Mouse (Mus musculus) liver, embryonic 15.5 days (tissue): ENCODE results near the gene Aspscr1. TPM values are rescaled to one million over a fixed set of nuclear protein-coding genes. Genes with fewer than 3 reads are reported as not detected.

Experiments
- ATAC-seq: fragments of 200-750 bp; cut with Nextera tagmentation; 2 replicates; pipeline ENCODE4 v1.8.0; 2017; ENCODE audit warnings: moderate number of reproducible peaks, mild to moderate bottlenecking, moderate library complexity; ENCODE audit not compliant: insufficient read depth
- H3K27ac ChIP-seq: fragments of 300-500 bp; sonication (generic); replicated peaks from 2 replicates; pipeline ENCODE4 v1.5.1; 2015; ENCODE audit warnings: mild to moderate bottlenecking, inconsistent platforms
- H3K27me3 ChIP-seq: fragments of 300-500 bp; sonication (generic); 2 replicates; pipeline ENCODE4 v1.6.1; 2015; ENCODE audit warnings: mild to moderate bottlenecking, inconsistent platforms
- H3K36me3 ChIP-seq: fragments of 300-500 bp; sonication (generic); replicated peaks from 2 replicates; pipeline ENCODE4 v1.6.1; 2015; ENCODE audit warnings: moderate library complexity, mild to moderate bottlenecking, inconsistent platforms
- H3K4me1 ChIP-seq: fragments of 300-500 bp; sonication (generic); replicated peaks from 2 replicates; pipeline ENCODE4 v1.6.1; 2015; ENCODE audit warnings: inconsistent platforms
- H3K4me2 ChIP-seq: fragments of 300-500 bp; sonication (generic); 2 replicates; pipeline ENCODE4 v1.6.1; 2015; ENCODE audit warnings: moderate library complexity, mild to moderate bottlenecking, inconsistent platforms
- H3K4me3 ChIP-seq: fragments of 300-500 bp; sonication (generic); replicated peaks from 2 replicates; pipeline ENCODE4 v1.5.1; 2015; ENCODE audit warnings: mild to moderate bottlenecking, inconsistent platforms
- H3K9ac ChIP-seq: fragments of 300-500 bp; sonication (generic); 2 replicates; pipeline ENCODE4 v1.6.1; 2015; ENCODE audit warnings: moderate library complexity, mild to moderate bottlenecking, inconsistent platforms
- H3K9me3 ChIP-seq: fragments of 300-500 bp; sonication (generic); replicated peaks from 2 replicates; pipeline ENCODE4 v1.6.1; 2016; ENCODE audit warnings: inconsistent platforms
- WGBS: fragments of 180-500 bp; shearing (Covaris S2); methylation state at CpG from one replicate; pipeline ENCODE4 v1.1.7; 2015; ENCODE audit warnings: mixed read lengths; ENCODE audit not compliant: insufficient replicate concordance; 5-methylcytosine and 5-hydroxymethylcytosine counted together
- polyA plus RNA-seq: library from polyadenylated mRNA; unstranded; fragments of >200 nt; fragmentation: Nextera tagmentation; extraction: Ambion mirVana; gene quantifications from 2 replicates; pipeline ENCODE4 v1.2.1, GENCODE M21; 2015

The Aspscr1 gene
- polyA plus RNA-seq, 1 experiment from 2014 or later = 45.1 TPM

DNA sequence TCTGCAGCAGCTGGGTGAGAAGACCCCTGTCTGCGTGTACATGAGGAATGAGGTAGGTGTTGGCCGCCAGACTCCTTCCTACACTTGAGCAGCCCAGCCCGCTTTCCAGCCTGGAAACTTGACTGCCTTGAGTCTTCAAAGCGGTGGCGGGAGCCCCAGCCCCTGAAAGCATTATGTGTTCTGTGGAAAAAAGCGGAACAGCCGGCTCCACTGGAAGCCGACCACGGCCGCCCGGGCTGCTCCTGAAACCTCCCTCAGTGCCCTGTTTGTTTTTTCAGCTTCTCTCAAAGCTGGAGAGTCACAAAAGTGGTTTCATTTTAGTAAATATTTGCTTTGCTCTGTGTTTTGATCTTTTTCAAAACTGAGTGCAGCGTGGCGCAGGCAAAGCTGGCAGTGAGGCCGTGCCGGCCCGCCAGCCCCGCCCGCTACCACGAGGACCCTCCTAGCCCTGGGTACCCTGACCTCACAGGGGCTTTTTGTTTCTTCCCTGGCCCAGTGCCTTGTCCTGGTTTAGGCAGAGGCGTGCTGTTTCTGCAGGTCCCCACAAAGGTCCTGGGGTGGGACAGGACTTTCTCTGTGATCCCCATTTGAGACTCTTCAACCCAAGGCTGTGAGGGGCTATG, 14.0 kb downstream of the Aspscr1 start:
- WGBS = 79% methylated on average over 20 of the region's 20 CpGs
- Histone ChIP-seq H3K4me3 (no peak overlapping the region), H3K9me3 (no peaks in the 10 kb centered on the region), H3K36me3 (peaks cover 35% of the 10 kb centered on the region), H3K9ac (no peak overlapping the region), H3K27me3 (no peaks in the 10 kb centered on the region), H3K4me2 (no peak overlapping the region), H3K27ac (no peak overlapping the region), H3K4me1 (0 out of 2 replicates have a peak, but pooled peaks cover 4% of the 10 kb centered on the region)
- ATAC-seq = no peak

DNA sequence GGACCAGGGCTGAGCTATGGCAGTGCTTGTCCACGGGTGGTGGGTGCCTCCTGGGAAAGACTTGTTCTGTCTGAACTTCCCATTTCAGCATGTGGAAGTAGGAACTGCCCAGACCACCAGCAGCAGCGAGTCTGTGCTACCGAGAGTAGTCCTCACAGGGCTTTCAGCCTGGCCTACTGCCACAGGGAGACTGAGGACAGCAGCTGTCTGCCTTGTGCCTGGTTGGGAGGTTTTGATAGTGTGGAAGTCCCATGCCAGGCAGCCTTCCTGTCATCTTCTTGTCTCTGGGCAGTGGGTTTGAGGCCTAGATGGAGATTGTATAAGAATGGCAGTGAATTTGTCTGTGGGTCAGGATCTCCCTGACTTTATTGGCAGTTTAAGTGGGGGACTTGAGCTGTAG, 16.6 kb downstream of the Aspscr1 start:
- 41% methylated on average over 3 of the region's 3 CpGs for WGBS
- Histone ChIP-seq H3K4me2 (no peak overlapping the region), H3K9ac (no peak overlapping the region), H3K36me3 (peaks cover 38% of the 10 kb centered on the region), H3K4me1 (peaks cover 4% of the 10 kb centered on the region; the same call in 1 of the 2 replicates), H3K9me3 (no peaks in the 10 kb centered on the region), H3K27me3 (no peaks in the 10 kb centered on the region), H3K4me3 (no peak overlapping the region), H3K27ac (no peak overlapping the region)
- no peak for ATAC-seq

DNA sequence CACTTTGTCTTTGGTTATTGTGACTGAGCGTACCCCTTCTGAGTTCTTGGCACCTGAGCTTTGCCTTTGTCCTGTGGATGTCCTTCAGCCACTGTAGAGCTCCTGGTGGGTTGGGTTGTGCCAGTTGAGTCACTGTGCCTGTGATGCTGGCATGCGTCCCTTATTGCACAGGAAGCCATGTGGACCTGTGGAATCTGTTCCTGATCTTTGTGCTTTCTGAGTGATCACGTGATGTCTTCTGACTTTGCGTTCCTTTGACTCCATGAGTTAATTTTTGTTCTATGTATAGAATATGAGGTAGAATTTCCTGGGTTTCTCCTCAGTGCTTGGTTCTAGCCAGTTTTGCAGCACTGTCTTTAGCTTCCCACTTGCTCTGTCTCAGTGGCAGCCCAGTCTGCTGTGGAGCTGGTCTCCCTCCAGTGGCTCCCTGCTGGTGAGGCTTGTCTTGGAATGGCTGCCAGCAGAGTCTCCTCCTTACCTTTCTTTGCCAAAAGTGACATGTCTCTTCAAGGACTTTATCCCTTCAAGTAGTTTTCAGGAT, 19.8 kb downstream of the Aspscr1 start:
- WGBS = 87% methylated on average over 4 of the region's 4 CpGs
- Histone ChIP-seq H3K36me3 (peaks cover 41% of the 10 kb centered on the region), H3K27ac (no peak overlapping the region), H3K9me3 (no peaks in the 10 kb centered on the region), H3K4me3 (no peak overlapping the region), H3K4me1 (no peaks in the 10 kb centered on the region; the same call in 1 of the 2 replicates), H3K27me3 (no peaks in the 10 kb centered on the region), H3K4me2 (no peak overlapping the region), H3K9ac (no peak overlapping the region)
- no peak for ATAC-seq

GRCm38 (mm10) chr11:120693461-120693860, 20.7 kb downstream of the Aspscr1 start:
- Histone ChIP-seq H3K9ac (no peak overlapping the region), H3K4me3 (no peak overlapping the region), H3K27me3 (no peaks in the 10 kb centered on the region), H3K4me1 (no peaks in the 10 kb centered on the region; the same call in 1 of the 2 replicates), H3K36me3 (peaks cover 37% of the 10 kb centered on the region), H3K4me2 (no peak overlapping the region), H3K27ac (no peak overlapping the region), H3K9me3 (no peaks in the 10 kb centered on the region)
- WGBS = 66% methylated on average over 3 of the region's 3 CpGs
- ATAC-seq = no peak

GRCm38 (mm10) chr11:120695184-120695583, 22.4 kb downstream of the Aspscr1 start:
- Histone ChIP-seq H3K4me1 (no peaks in the 10 kb centered on the region; the same call in 1 of the 2 replicates), H3K4me2 (no peak overlapping the region), H3K27me3 (no peaks in the 10 kb centered on the region), H3K9ac (no peak overlapping the region), H3K4me3 (no peak overlapping the region), H3K36me3 (peaks cover 25% of the 10 kb centered on the region), H3K9me3 (no peaks in the 10 kb centered on the region), H3K27ac (no peak overlapping the region)
- no peak for ATAC-seq
- 58% methylated on average over 4 of the region's 4 CpGs for WGBS

DNA sequence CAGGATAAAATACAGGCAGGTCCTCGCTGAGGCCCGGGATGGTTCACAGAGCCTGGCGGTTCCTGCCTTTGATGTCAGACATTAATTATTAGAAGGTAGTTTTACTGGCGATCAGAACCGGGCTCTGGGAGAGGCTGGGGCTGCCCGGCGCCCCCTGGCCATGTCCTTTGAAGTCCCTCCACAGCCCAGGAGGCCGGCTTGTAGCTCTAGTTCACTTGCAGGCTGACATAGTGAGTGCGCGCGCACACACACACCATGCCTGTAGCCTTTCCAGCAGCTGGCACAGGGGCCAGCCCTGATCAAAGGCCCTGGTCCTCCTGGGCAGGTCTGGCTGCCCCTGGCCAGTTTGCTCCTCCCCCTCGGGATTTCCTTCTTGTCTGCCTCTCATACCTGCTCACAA, 22.9 kb downstream of the Aspscr1 start:
- H3K4me1 ChIP-seq = no peaks in the 10 kb centered on the region; the same call in 1 of the 2 replicates
- no peaks in the 10 kb centered on the region for H3K27me3 ChIP-seq
- H3K27ac ChIP-seq = no peak overlapping the region
- no peak overlapping the region for H3K9ac ChIP-seq
- H3K4me2 ChIP-seq = no peak overlapping the region
- H3K36me3 ChIP-seq = peaks cover 21% of the 10 kb centered on the region
- H3K9me3 ChIP-seq = no peaks in the 10 kb centered on the region
- WGBS = 72% methylated on average over 12 of the region's 12 CpGs
- no peak overlapping the region for H3K4me3 ChIP-seq
- ATAC-seq = no peak

GRCm38 (mm10) chr11:120696568-120696967, 23.8 kb downstream of the Aspscr1 start:
- no peak overlapping the region for H3K4me2 ChIP-seq
- 83% methylated on average over 6 of the region's 6 CpGs for WGBS
- H3K4me1 ChIP-seq = no peaks in the 10 kb centered on the region; the same call in 1 of the 2 replicates
- ATAC-seq = no peak
- H3K27me3 ChIP-seq = no peaks in the 10 kb centered on the region
- H3K27ac ChIP-seq = no peak overlapping the region
- H3K36me3 ChIP-seq = peaks cover 22% of the 10 kb centered on the region
- no peak overlapping the region for H3K9ac ChIP-seq
- no peak overlapping the region for H3K4me3 ChIP-seq
- no peaks in the 10 kb centered on the region for H3K9me3 ChIP-seq

DNA sequence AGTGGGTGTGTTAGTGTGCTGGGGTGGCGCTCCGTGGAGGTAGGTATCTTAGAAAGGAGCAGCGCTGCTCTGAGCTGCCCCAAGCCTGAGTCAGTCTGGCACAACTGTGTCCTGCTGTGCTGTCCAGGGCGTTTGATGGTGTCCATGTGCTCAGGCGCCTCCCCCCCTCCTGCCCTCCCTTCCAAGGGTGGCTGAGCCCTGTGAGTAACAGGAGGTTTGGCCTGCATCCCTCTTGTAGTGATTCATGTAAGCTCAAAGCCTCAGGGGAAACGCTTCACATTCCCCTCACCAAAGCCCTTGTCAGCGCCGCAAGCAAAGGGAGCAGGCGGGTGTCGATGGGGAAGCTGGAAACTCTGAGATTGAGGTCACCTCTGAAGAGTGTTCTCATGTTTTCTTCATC, 25.0 kb downstream of the Aspscr1 start:
- Histone ChIP-seq H3K4me2 (no peak overlapping the region), H3K9me3 (no peaks in the 10 kb centered on the region), H3K4me3 (no peak overlapping the region), H3K27ac (no peak overlapping the region), H3K4me1 (no peaks in the 10 kb centered on the region; the same call in 1 of the 2 replicates), H3K9ac (no peak overlapping the region), H3K27me3 (no peaks in the 10 kb centered on the region), H3K36me3 (peaks cover 29% of the 10 kb centered on the region)
- 76% methylated on average over 10 of the region's 10 CpGs for WGBS
- no peak for ATAC-seq

DNA sequence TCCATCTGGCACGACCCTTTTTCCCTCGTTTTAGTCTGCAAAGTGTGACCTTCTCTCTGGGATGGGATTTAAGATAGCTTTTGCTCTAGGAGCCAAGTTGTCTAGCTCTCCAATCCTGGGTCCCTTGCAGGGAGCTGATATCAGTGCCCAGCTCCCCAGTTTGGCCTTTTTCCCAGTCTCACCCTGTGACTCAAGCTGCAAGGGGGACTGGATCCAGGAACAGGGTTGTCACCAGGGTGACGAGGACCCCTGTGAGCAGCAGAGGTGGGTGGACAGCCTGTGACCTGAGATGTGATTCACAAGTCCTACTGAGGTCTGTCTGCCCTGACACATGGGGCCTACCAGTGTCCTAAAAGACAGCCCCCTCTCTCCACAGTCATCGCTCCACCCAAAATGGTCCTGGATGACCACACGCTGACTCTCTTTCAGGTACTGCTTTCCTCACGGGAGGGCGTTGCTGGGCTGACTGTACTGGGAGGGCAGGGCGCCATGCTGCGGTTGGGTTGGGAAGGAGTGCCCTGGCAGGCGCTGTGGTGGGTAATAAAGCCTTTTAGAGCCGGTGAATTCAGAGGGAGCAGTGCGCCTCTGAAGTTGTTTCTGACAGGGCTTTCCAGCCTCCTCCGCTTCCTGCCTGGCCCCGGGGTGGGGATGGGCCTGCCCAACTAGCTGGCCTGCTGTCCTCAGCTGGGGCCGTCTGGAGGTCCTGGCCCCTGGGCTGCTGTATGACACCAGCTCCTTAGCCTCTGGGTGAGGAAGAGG, 31.1 kb downstream of the Aspscr1 start:
- no peak for ATAC-seq
- Histone ChIP-seq H3K4me3 (no peak overlapping the region), H3K36me3 (peaks cover 28% of the 10 kb centered on the region; the same call in 1 of the 2 replicates), H3K9me3 (no peaks in the 10 kb centered on the region), H3K27me3 (no peaks in the 10 kb centered on the region), H3K9ac (no peak overlapping the region), H3K4me2 (no peak overlapping the region), H3K27ac (no peak overlapping the region), H3K4me1 (no peaks in the 10 kb centered on the region)
- WGBS = 70% methylated on average over 15 of the region's 15 CpGs

- WGBS = 60% methylated on average over 8 of the region's 8 CpGs
- ATAC-seq = no peak
- Histone ChIP-seq H3K4me3 (no peak overlapping the region), H3K9ac (no peak overlapping the region), H3K4me1 (peaks cover 2% of the 10 kb centered on the region; the same call in 1 of the 2 replicates), H3K27me3 (no peaks in the 10 kb centered on the region), H3K4me2 (no peak overlapping the region), H3K9me3 (no peaks in the 10 kb centered on the region), H3K27ac (no peak overlapping the region), H3K36me3 (peaks cover 28% of the 10 kb centered on the region; the same call in 1 of the 2 replicates)
Observed at GRCm38 (mm10) chr11:120704486-120705325, 31.9 kb downstream of the Aspscr1 start.
